Mouse (Mus musculus) right cerebral cortex, adult 18-20 months (tissue): Measurements from ENCODE around the gene Slc35g1.
"Not testable (repeated sequence)": the region's sequence is repeated elsewhere in the genome, so short reads cannot be mapped to it uniquely, and the experiment has no call there.

Experiments used
- DNase-seq: peaks from one replicate; pipeline ENCODE4 v3.0.0; 2022; ENCODE audit warnings: mixed read lengths

Gene Slc35g1

DNA sequence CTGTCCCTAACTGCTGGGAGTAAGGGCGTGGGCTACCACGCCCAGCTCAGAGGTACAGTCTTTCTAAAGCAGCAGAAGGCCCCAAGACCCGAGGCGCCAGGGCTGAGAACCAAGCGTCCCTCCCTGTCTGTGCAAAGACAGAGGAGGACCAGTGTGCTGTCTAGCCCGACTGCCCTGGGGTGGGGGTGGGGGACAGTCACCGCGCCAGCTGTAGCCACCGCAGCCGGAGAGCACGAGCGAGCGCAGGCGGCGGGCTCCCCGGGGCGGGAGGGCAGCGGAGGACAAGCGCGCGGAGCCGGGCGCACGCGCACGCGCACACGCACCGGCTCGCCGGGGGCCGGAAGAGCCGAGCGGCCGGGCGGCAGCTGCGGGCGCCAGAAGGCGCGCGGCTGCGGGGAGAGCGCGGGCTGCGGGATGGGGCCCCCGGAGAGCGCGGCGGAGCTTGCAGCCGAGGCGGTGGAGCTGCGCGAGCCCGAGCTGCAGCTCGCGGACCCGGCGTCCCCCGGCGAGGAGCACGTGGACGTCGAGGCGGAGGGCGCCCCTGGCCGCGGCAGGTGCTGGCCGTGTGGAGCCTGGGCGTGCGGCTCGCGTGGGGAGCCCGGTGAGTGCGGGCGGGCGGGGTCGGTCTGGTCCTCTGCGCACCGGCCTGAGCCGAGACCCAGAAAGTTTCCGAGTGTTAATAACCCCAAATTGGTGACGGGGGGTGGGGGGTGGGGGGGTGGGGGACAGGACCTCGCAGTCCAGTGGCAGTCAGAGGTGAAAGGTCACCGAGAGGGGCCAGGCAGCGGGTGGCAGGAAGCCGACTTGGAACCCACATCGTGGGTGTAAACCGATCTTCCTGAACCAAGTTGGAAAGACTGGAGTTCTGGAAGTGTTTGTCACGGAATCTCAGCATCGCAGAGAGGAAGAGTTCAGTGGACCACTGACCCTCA is at the start of gene Slc35g1:
Gene Slc35g1 (plus strand): TSS at position 280 of the 932 bp plus-strand sequence.
- DNase-seq: peak; percentile 69

DNA sequence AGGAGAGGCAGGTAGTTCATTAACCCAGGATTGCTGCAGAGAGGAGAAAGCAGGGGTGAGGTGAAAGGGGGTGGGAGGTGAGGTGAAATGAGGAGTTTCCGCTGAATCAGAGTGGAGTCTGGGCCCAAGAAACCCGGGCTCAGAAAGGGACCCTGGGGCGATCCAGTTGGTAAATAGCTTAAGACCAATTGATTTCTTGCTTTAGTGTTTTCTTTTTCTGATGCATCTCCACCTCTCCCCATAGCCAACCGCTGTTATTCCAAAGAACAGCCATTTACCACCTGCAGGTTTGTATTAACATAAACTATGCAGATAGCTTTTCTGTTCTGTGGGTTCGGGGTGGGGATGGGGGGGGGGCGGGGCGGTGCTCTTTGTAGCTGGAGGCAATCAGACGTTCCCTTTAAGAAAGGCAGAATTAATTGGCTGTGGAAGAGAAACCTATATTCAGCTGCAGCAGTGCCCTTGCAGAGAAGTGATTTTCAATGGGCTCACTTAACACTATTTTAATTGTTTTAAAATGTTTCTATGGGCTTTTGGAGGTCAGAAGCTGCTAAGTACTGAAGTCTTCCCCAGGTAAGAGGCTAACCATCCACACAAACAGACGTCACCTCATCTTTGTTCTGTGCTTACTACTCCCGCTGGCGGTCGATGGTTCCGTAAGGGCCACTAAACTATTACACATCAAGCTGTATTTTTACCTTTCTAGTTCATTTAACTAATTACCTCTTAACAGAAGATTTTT is 47.3 kb upstream of the Slc35g1 start:
- no peak for DNase-seq

DNA sequence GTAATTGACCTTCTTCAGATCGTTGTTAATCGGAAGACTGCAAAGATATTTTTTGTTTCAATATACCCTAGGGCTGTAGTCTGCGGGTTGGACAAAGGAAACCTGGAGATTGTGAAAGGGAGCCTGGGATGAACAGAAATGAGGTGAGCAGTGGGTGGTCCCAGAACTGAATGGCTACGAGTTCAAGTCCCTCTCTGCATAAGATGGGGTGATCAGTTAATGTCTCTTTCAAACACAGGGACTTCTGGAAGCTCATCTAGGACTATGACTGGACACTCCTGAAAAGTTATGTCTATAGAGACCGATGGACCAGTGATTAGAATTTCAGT is 46.8 kb upstream of the Slc35g1 start:
- no peak for DNase-seq

DNA sequence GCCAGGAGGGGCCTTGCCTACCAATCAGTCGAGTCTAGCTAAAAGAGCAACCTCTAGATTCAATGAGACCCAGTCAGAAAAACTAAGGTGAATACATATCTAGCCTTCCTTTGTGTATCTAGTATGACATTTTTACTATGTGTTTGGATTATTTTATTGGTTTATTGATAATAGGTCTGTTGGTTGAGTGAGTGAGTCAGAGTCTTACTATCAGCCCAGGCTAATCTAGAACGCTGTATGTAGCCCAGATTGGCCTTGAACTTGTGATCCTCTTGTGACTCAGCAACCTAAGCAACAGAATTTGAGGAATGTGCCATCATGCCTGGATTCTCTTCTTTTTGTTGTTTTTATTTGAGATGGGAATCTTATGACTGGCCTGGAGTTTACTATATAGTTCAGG is 44.6 kb upstream of the Slc35g1 start:
- DNase-seq: no peak

DNA sequence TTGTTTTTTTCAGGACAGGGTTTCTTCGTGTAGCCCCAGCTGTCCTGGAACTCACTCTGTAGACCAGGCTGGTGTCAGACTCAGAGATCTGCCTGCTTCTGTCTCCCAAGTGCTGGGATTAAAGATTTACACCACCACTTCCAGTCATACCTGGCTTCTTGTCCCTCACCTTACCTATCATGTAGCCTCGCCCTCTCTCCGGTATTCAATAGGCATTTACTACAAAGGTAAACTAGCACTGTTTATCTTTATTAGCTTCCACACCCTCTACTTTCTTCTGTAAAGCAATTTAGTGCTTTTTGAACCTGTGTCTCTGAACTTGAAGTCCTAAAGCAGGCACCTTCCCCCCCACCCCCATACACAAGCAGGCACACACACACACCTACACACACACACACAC is 44.1 kb upstream of the Slc35g1 start:
- DNase-seq: no peak

DNA sequence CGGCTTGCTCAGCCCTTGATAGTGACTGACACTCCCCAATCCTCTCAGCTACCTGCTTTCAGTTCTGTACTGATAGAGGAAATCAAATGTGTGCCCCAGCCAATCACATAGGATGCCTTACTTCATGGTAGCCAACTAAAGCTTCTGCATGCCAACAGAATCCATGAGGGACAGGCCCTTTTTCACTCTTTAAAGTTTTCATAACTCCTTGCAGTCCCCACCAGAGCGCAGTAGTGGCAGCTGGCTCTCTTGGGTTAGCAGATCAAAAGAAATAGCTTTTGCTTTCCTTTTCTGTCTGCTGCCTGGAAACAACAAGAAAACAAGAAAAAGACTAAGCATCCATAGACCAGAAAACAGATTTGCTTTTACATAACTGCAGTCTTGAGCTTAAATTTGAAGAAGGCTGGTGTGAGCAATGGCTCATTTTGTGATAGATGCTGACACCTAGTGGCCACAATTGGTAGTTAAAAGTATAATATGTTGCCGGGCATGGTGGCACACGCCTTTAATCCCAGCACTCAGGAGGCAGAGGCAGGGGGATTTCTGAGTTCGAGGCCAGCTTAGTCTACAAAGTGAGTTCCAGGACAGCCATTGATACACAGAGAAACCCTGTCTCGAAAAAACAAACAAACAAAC is 43.2 kb upstream of the Slc35g1 start:
- peak; percentile 47 for DNase-seq

DNA sequence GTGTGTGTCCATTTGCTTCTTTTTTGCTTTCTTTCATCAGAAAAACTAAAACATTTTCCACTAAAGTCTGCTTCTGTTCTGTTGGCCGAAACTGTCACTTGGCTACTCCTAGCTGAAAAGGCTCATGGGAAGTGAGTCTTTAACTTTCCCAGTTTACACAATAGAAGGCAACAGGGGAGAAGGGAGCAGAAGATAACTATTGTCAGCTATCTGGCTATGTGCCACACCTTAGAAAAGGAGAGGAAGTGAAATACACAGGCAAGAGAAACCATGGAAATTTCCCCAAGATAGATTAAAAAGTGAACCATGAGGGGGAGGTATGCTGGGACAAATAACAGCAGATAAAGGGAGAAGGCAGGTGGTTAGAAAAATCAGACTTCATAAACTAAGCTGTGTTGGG is 41.5 kb upstream of the Slc35g1 start:
- no peak for DNase-seq

DNA sequence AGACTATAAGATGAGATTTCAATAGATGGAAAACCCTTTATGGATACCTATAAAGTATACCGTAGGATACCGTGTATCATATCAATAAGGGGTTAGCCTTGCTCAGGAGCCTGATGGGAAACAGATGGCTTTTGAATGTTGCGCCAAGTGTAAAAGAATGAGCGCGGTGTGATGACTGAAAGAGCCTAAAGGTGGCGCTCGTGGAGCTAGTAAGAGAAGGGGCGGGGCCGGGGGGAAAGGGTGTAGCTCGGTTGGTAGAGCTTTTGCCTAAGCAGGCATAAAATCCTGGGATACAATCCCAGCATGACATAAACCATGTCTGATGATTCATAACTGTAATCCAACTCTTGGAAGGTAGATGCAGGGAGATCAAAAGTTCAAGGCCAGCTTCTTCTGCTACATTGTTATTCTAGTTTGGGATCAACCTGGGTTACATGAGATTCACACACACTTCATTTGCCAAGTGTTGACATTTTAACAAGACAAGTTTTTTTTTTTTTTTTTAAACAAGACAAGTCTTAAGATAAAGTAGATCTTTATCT is 40.9 kb upstream of the Slc35g1 start:
- no peak for DNase-seq

DNA sequence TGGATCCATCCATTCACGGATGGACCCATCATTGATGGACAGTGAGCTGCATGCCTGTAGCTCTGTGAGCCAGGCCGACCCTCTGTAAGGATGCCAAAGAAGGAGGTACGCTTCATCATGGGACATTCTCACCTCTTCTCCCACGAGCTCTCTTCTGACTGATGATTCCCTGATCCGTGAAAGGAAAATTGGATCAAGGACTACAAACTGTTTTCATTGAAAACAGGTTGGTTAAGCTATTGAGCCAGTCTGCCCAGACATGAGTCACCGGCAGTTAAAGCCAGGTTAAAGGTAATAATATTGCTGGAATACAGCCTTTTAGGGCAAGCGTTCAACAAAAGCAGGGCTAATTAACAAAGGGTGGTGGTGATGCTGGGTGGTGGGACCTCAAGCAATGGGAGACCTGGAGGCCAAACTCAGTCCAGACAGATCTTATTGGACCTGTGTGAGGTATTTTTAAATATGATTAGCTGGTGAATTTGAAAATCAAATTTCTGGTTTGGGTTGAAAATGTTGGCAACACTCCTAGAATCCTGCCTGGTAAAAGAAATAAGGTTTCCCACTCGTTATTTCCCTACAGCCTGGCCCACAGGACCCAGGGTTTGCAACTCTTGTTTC is 39.5 kb upstream of the Slc35g1 start:
- DNase-seq: no peak

DNA sequence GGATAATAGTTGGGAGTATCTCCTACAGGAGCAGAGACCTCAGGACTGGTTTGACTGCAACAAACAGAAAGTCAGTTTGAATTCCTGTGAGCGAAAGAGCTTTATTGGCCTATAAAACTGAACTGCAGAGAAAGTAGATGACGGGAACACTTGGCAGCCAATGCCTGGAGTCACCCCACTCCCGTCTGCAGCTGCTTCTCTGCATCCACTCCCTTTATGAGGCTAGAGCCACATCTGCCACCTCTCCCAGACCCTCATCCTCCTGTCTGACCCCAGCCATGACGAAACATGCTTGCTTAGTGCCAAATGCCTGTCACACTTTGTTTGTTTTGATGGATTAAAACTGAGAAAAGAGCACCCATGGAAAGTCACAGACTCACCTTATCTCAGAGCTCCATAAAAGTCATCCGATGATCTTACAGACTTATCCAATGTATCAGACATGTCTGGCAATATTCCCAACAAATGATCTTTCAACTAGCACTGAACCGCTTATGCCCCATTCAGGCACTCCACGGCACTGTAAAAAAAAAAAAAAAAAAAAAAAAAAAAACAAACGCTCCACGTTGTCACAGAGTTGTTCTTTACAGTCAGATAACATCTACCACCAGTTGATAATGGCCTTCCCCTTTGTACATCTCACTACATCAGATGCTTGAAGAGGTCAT is 37.7 kb upstream of the Slc35g1 start:
- no peak for DNase-seq

DNA sequence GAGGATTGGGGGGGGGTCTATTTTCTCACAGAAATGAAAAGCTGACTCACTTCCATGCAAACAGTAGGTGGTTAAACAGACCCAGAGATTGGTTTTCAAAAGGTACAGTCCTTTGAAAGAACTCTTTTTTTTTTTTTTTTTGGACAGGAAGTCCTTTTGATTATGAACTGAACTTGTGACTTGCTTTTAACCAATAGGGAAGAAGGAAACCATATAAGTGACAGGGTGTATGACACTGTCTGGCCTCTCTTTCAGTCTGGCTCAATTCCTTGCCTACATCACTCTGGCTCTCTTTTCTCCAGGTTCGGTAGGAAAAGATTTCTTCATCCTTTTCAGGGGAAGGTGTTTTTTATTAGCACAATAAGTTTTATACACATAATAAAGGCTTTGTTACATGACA is 36.5 kb upstream of the Slc35g1 start:
- no peak for DNase-seq

DNA sequence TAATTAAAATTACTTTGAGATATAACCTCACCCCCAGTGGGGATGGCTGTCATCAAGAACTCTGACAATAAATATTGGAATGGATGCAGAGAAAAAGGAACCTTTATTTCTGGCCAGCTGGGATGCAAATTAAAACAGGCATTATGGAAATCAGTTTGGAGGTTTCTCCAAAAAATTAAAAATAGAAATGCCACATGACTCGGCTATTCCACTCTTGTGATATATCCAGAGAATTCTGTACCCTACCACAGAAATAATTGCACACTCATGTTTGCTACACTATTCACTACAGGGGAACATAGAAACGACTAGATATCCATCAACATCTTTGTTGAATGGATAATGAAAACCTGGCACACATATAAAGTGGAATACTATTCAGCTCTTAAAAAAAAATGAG is 33.9 kb upstream of the Slc35g1 start:
- no peak for DNase-seq

DNA sequence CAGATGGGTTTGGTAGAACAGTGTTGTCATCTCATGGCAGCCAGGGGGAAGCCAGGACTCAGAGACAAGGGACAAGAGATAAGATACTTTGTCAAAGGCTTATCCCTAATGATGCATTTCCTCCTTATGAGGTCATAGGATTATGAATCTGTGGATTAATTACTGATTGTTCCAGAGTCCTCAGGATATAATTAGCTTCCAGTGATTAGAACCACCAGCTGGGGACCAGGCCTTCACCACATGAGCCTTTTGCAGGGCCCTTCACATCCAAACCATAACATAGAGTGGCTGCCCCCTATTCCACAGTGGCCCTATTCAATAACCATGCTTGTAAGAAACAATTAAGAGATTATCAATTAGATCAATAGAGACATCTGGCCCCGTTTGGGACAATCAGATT is 32.4 kb upstream of the Slc35g1 start:
- no peak for DNase-seq

DNA sequence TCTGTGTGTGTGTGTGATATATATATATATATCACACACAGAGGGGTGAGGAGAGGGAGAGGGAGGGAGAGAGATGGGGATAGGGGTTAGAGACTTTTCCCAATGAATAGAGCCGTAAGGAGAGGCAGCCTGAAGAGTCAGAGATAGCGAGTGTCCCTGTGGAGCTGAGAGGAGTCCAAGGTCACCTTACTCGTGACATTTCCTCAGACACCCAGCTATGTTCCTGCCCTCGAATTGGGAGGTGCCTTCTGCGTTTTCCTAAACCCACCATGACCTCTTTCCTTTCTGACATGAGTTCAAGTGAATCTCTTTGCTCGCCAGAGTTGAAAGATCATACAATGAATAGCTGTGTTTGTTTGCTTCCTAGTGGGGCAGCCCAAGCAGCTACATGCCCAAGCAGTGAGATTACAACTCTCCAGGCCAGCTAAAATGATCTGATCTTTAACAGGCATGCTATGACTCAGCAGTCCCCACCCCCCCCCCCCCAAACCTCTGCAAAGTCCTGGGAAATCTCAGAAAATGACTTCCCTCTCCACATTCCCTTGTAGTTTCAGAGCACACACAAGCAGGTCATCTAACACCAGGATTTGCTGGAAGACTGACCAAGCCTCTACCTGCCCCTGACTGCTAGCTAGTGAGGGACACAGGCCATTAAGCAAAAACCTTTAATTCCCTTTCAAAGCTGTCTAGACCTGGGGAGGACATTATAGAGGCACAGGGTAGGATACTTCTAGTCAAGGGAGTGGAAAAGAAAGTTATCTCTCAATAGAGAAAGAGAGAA is 31.7 kb upstream of the Slc35g1 start:
- no peak for DNase-seq

DNA sequence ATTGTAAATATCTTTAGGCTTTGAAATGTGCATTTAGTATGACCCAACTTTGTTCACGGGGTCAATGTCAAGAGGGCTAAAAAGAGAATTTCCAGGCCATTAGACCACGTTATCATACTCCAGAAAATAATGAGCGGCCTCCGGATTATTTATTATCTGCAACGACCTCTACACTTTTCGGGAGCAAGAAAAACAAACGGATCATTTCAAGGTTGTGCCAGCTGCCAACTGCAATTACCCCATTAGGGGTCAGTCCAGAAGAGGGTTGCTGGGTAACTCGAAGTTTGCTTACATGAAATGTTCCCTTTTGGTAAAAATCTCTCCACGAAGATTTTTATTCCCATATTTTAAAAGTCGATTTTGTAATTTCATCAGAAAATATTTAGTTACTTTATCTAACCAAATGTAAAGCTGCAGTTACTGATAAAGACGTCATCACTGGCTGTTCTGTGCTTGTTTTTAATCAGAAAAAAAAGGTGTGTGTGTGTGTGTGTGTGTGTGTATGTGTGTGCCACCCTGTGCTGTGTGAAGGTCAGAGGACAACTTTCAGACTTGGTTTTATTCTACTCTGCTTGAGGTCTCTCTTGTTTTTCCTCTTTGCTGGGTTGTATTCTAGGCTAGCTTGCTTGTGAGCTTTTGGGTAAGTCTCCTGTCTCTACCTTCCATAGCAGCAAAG is 30.7 kb upstream of the Slc35g1 start:
- DNase-seq: no peak

DNA sequence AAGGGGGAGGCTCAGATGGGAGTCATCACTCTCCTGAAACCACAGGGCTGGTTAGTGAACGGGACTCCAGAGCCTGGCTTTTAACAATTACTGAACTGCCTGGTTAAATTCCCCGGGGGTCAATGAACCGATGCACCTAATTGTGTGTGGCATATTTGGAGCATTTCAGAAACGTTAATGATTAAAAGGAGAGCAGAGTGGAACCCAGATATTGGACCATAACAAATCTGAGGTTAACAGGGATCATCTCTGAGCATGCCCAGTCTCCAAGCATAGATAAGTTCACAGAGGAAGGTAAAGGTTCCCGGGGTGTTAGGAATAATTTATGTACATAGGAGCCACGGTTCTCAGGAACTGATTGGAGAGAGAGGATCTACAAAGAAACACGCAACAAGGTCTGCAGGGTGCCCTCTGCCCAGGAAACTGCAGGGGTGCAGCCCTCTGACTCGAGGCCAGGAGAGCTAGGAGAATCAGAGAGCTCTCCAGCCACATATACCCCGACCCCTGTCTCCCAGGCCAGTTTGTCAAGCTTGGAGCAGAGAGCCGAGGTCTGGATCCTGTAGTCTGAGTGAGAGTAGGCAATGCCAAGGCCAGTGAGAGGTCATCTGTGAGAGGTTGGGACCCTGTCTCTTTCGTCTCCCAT is 23.2 kb upstream of the Slc35g1 start:
- no peak for DNase-seq

DNA sequence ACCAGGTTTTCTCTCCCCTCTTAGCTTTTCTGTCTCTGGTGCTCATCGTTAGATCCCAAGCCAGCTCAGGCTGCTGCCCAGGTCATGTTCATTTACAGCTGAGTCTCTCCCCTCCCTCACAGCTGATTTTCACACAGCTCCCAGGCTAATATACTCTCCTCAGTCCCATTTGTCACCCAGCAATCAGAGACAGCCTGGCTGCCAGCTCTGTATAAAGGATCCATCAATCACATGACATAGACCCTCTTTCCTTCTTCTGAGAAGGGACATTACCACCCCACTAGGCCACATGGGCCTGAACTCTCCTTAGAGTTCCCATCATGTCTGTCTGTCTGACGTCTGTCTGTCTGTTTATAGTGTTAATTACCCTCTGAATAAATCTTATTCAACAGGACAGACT is 22.4 kb upstream of the Slc35g1 start:
- no peak for DNase-seq

DNA sequence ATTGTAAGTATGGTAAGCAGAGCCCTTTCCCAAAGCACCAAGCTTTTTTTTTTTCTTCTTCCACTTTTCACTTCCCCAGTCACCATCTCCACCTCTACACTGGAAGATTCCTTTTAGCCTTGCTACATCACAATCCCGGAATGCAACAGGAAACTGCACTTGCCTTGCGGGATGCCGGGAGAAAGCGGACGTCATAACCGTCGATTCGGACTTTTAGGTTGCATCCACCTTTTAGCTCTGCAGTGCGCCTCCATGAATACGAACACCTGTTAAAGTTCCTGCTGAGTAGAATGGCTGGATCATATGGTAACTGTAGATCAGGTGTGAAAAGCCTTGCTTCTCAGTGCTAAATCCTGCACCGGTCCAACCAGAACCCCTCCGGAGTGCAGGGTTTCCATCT is 12.0 kb upstream of the Slc35g1 start:
- DNase-seq: no peak

DNA sequence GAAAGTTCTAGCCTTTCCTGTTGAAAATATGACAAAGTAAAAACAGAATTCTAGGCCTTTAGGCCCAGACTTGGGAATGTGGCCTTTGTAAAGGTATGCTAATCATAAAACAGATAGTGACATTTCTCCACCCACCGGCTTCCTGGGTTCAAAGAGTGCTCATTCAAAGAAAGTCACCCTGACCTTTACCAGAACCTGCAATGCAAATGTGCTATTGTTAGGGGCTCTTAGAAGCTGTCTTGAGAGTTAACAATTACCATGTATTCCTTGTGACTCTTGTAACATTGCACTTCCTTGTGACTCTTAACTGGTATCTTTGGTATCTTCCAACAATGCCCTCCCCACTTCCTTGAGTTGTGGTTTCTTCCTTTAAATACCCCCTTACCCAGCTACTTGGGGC is 8.8 kb upstream of the Slc35g1 start:
- not testable (repeated sequence) for DNase-seq

DNA sequence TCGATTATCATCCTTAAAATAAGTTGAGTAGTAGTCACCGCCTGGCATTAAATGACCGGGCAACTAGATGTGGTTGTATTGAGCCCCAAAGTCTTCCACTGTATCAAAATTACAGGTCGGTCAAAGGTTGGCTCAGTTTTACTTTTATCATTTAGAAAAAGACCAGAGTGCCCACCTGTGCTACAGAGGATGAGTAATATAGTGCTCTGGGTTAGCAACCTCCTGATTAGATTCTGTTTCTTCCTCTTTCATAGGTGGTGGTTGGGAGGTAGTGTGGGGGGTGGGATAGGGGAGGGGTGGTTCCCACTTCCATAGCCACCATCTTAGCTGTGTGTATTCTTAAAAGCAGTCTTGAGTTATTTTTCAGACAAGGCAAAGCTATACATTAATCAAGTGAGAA is 7.9 kb upstream of the Slc35g1 start:
- no peak for DNase-seq

DNA sequence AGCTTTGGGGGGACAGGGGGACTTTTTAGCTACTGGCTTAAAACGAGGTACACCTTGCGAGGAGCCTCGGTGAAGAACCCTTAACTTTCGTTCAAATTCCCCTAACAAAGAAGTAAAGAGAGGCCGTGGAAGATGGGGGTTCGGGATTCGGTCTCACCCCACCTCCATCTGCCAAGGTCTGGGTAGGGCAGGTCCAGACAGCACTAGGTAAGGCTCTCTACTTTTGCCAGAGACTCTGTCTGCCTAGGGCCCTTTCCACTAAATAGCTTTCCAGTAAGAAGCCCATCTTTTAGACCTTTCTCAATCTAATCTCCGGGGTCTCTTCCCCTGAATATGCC is 822 bp downstream of the Slc35g1 start:
- no peak for DNase-seq
